ENCODE assay signal across 23 mouse cellular contexts in the genomic region with DNA sequence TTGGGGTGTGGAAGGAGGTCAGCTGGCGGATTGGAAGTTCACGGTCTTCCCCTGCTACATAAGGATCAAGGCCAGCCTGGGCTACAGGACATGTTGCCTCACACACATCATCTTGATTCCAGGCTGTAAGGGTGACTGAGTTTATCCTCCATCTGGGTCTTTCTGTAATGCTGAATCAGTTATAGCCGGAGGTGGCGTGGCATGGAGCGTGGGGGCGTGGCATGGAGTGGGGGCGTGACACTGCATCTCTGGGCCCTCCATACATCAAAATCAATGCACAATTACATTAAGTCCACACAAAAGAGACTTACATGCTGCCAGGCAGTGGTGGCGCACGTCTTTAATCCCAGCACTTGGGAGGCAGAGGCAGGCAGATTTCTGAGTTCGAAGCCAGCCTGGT. TPM values are rescaled to one million over a fixed set of nuclear protein-coding genes. Genes with fewer than 3 reads are reported as not detected.
DNase-seq lines count a peak whose midpoint lies in the region; ATAC-seq and TF ChIP-seq lines count a peak whose summit lies in the region.
"Had no signal": no experiment of that assay in that cellular context is flagged by ENCODE, and none has a peak within 500 bp of the region (broad histone marks: within the 10 kb centered on the region; RNA-seq: fewer than 3 reads in every experiment).

No protein-coding gene starts in this region.

- WGBS in forebrain, embryonic 13.5 days: 95% methylated on average over 10 of the region's 10 CpGs
- 93% methylated on average over 10 of the region's 10 CpGs for WGBS in forebrain, embryonic 12.5 days
- 94% methylated on average over 10 of the region's 10 CpGs for WGBS in hindbrain, embryonic 14.5 days
- whole genome bisulfite sequencing in hindbrain, embryonic 16.5 days: 96% methylated on average over 10 of the region's 10 CpGs
- WGBS in limb, embryonic 14.5 days: 97% methylated on average over 10 of the region's 10 CpGs

- H3K9ac ChIP-seq in forebrain, embryonic 13.5 days: no peak overlapping the region
- no peak overlapping the region for H3K9ac ChIP-seq in forebrain, embryonic 12.5 days
- no peak overlapping the region for H3K9ac ChIP-seq in hindbrain, embryonic 14.5 days
- no peak overlapping the region for H3K9ac ChIP-seq in hindbrain, embryonic 16.5 days (ENCODE audit: low read depth, low read length)
- no peak overlapping the region for H3K9ac ChIP-seq in limb, embryonic 14.5 days (ENCODE audit: low read depth, low read length, severe bottlenecking)
- H3K9ac ChIP-seq: hindbrain, embryonic 15.5 days; intestine, embryonic 15.5 days; liver, embryonic 12.5 days; midbrain, embryonic 13.5 days had no signal

- no peaks in the 10 kb centered on the region for H3K36me3 ChIP-seq in forebrain, embryonic 13.5 days (ENCODE audit: poor library complexity, severe bottlenecking)
- H3K36me3 ChIP-seq in forebrain, embryonic 12.5 days (replicated peaks): no peaks in the 10 kb centered on the region
- no peaks in the 10 kb centered on the region for H3K36me3 ChIP-seq in hindbrain, embryonic 14.5 days (replicated peaks; ENCODE audit: control insufficient read depth, insufficient read depth)
- no peaks in the 10 kb centered on the region for H3K36me3 ChIP-seq in hindbrain, embryonic 16.5 days (ENCODE audit: control insufficient read depth, insufficient read depth, low read length)
- H3K36me3 ChIP-seq in limb, embryonic 14.5 days (ENCODE audit: control insufficient read depth, insufficient read depth, low read length): no peaks in the 10 kb centered on the region
- H3K36me3 ChIP-seq: heart, embryonic 10.5 days; hindbrain, embryonic 15.5 days; intestine, embryonic 15.5 days; liver, embryonic 12.5 days; midbrain, embryonic 13.5 days had no signal

- no peak overlapping the region for H3K4me2 ChIP-seq in forebrain, embryonic 13.5 days
- H3K4me2 ChIP-seq in forebrain, embryonic 12.5 days: no peak overlapping the region
- H3K4me2 ChIP-seq in hindbrain, embryonic 14.5 days (replicated peaks): no peak overlapping the region
- H3K4me2 ChIP-seq in hindbrain, embryonic 16.5 days (ENCODE audit: low read length): no peak overlapping the region
- H3K4me2 ChIP-seq in limb, embryonic 14.5 days (replicated peaks; ENCODE audit: low read depth, low read length, severe bottlenecking): no peak overlapping the region
- H3K4me2 ChIP-seq: hindbrain, embryonic 15.5 days; intestine, embryonic 15.5 days; liver, embryonic 12.5 days; midbrain, embryonic 13.5 days had no signal

- no peak for DNase-seq in hindbrain, embryonic 14.5 days (ENCODE audit: low spot score)
- DNase-seq in ZHBTc4 (ENCODE audit: low read depth, low spot score): peak; percentile 54
- DNase-seq in limb, embryonic 14.5 days (ENCODE audit: low spot score): no peak
- DNase-seq in cerebellum, adult 9-10 months: no peak
- DNase-seq: adrenal gland, adult 2 months; cerebellum, adult 11-12 months; cerebellum, postnatal 14 days; gastrocnemius, adult 2 months; heart, postnatal 14 days; kidney, adult 8-10 months; kidney, postnatal 10 days; left cerebral cortex, postnatal 4 days; lung, adult 18-20 months; lung, postnatal 14 days; thymus, postnatal 36 days had no signal

- no peaks in the 10 kb centered on the region for H3K27me3 ChIP-seq in forebrain, embryonic 13.5 days
- H3K27me3 ChIP-seq in forebrain, embryonic 12.5 days: no peaks in the 10 kb centered on the region
- no peaks in the 10 kb centered on the region for H3K27me3 ChIP-seq in hindbrain, embryonic 14.5 days (ENCODE audit: control insufficient read depth, insufficient read depth, low read length)
- H3K27me3 ChIP-seq in hindbrain, embryonic 16.5 days (replicated peaks; ENCODE audit: control insufficient read depth, insufficient read depth, low read length): no peaks in the 10 kb centered on the region
- no peaks in the 10 kb centered on the region for H3K27me3 ChIP-seq in limb, embryonic 14.5 days (ENCODE audit: control insufficient read depth, insufficient read depth, low read length)
- H3K27me3 ChIP-seq: hindbrain, embryonic 15.5 days; intestine, embryonic 15.5 days; midbrain, embryonic 13.5 days had no signal

- no peaks in the 10 kb centered on the region for H3K9me3 ChIP-seq in forebrain, embryonic 13.5 days (replicated peaks)
- H3K9me3 ChIP-seq in forebrain, embryonic 12.5 days: no peaks in the 10 kb centered on the region
- H3K9me3 ChIP-seq in hindbrain, embryonic 14.5 days (ENCODE audit: control insufficient read depth, low read length): no peaks in the 10 kb centered on the region
- H3K9me3 ChIP-seq in hindbrain, embryonic 16.5 days (ENCODE audit: control insufficient read depth, low read length): no peaks in the 10 kb centered on the region
- H3K9me3 ChIP-seq in limb, embryonic 14.5 days (ENCODE audit: control insufficient read depth, low read length): no peaks in the 10 kb centered on the region
- H3K9me3 ChIP-seq: heart, embryonic 10.5 days; hindbrain, embryonic 15.5 days; intestine, embryonic 15.5 days; liver, embryonic 12.5 days; midbrain, embryonic 13.5 days had no signal

- H3K27ac ChIP-seq in forebrain, embryonic 13.5 days: 0 out of 2 replicates have a peak overlapping the region, but pooled peaks have one; percentile 66
- H3K27ac ChIP-seq in forebrain, embryonic 12.5 days: no peak overlapping the region
- H3K27ac ChIP-seq in hindbrain, embryonic 14.5 days: 0 out of 2 replicates have a peak overlapping the region, but pooled peaks have one; percentile 54
- no peak overlapping the region for H3K27ac ChIP-seq in hindbrain, embryonic 16.5 days (ENCODE audit: low read depth, low read length)
- H3K27ac ChIP-seq in limb, embryonic 14.5 days (replicated peaks; ENCODE audit: low read depth, low read length): 0 out of 2 replicates have a peak overlapping the region, but pooled peaks have one; percentile 38
- H3K27ac ChIP-seq: gastrocnemius, adult 2 months; heart, embryonic 10.5 days; intestine, embryonic 15.5 days; liver, embryonic 12.5 days; midbrain, embryonic 13.5 days had no signal

- TF ChIP-seq POLR2A in limb, embryonic 14.5 days (IDR thresholded peaks at IDR 0.05; ENCODE audit: borderline replicate concordance, extremely low read depth, insufficient read depth, insufficient read length): no peak

- H3K4me3 ChIP-seq in forebrain, embryonic 13.5 days: no peak overlapping the region
- H3K4me3 ChIP-seq in forebrain, embryonic 12.5 days (replicated peaks): no peak overlapping the region
- no peak overlapping the region for H3K4me3 ChIP-seq in hindbrain, embryonic 14.5 days (replicated peaks; ENCODE audit: low read length)
- no peak overlapping the region for H3K4me3 ChIP-seq in hindbrain, embryonic 16.5 days (ENCODE audit: low read length)
- H3K4me3 ChIP-seq in limb, embryonic 14.5 days (replicated peaks; ENCODE audit: low read length): no peak overlapping the region
- H3K4me3 ChIP-seq: gastrocnemius, adult 2 months; heart, embryonic 10.5 days; hindbrain, embryonic 15.5 days; intestine, embryonic 15.5 days; liver, embryonic 12.5 days; midbrain, embryonic 13.5 days had no signal

- ATAC-seq in forebrain, embryonic 13.5 days: no peak
- no peak for ATAC-seq in forebrain, embryonic 12.5 days (ENCODE audit: low FRiP score)
- no peak for ATAC-seq in hindbrain, embryonic 14.5 days (ENCODE audit: low FRiP score)
- no peak for ATAC-seq in hindbrain, embryonic 16.5 days
- no peak for ATAC-seq in limb, embryonic 14.5 days (ENCODE audit: low FRiP score, low read depth)
- ATAC-seq: intestine, embryonic 15.5 days; liver, embryonic 12.5 days; midbrain, embryonic 13.5 days had no signal

- H3K4me1 ChIP-seq in forebrain, embryonic 13.5 days: peaks cover 25% of the 10 kb centered on the region
- H3K4me1 ChIP-seq in forebrain, embryonic 12.5 days: peaks cover 25% of the 10 kb centered on the region
- H3K4me1 ChIP-seq in hindbrain, embryonic 14.5 days (replicated peaks; ENCODE audit: control insufficient read depth, insufficient read depth, low read length): peaks cover 8% of the 10 kb centered on the region; the same call in 1 of the 2 replicates
- peaks cover 7% of the 10 kb centered on the region for H3K4me1 ChIP-seq in hindbrain, embryonic 16.5 days (ENCODE audit: control insufficient read depth, insufficient read depth, low read depth, low read length)
- H3K4me1 ChIP-seq in limb, embryonic 14.5 days (ENCODE audit: control insufficient read depth, insufficient read depth, low read length): peaks cover 13% of the 10 kb centered on the region

RNA-seq across cellular contexts. Expression of a gene that starts 12.9 kb away (rescaled TPM):
- polyA plus RNA-seq in forebrain, embryonic 13.5 days (2015; fragmentation: Nextera tagmentation; extraction: Ambion mirVana): 1.8 and 3.1 TPM in 2 replicates
- polyA plus RNA-seq in forebrain, embryonic 12.5 days (2016; fragmentation: Nextera tagmentation; extraction: Ambion mirVana): 3.1 and 3.3 TPM in 2 replicates
- polyA plus RNA-seq in hindbrain, embryonic 14.5 days (2014; fragmentation: Nextera tagmentation; extraction: Ambion mirVana): 0.91 and 1.5 TPM in 2 replicates
- polyA plus RNA-seq in hindbrain, embryonic 16.5 days (2015; fragmentation: Nextera tagmentation; extraction: Ambion mirVana): 0.64 and 1.9 TPM in 2 replicates
- polyA plus RNA-seq in limb, embryonic 14.5 days (2012; rRNA removed): 6.7 and 9.0 TPM in 2 replicates
- polyA plus RNA-seq in limb, embryonic 14.5 days (2014; fragmentation: Nextera tagmentation; extraction: Ambion mirVana): 2.2 and 3.0 TPM in 2 replicates

RNA-seq across cellular contexts. Expression of a gene that starts 20.3 kb away (rescaled TPM):
- 1,962 and 1,979 TPM in 2 replicates for polyA plus RNA-seq in forebrain, embryonic 13.5 days (2015; fragmentation: Nextera tagmentation; extraction: Ambion mirVana)
- polyA plus RNA-seq in forebrain, embryonic 12.5 days (2016; fragmentation: Nextera tagmentation; extraction: Ambion mirVana): 1,649 and 1,743 TPM in 2 replicates
- 1,642 and 1,896 TPM in 2 replicates for polyA plus RNA-seq in hindbrain, embryonic 14.5 days (2014; fragmentation: Nextera tagmentation; extraction: Ambion mirVana)
- polyA plus RNA-seq in hindbrain, embryonic 16.5 days (2015; fragmentation: Nextera tagmentation; extraction: Ambion mirVana): 1,592 and 1,680 TPM in 2 replicates
- 1,684 and 2,799 TPM in 2 replicates for polyA plus RNA-seq in limb, embryonic 14.5 days (2012; rRNA removed)
- polyA plus RNA-seq in limb, embryonic 14.5 days (2014; fragmentation: Nextera tagmentation; extraction: Ambion mirVana): 1,598 and 1,615 TPM in 2 replicates

RNA-seq across cellular contexts. Expression of a gene that starts 41.1 kb away (rescaled TPM):
- 336 and 349 TPM in 2 replicates for polyA plus RNA-seq in forebrain, embryonic 13.5 days (2015; fragmentation: Nextera tagmentation; extraction: Ambion mirVana)
- polyA plus RNA-seq in forebrain, embryonic 12.5 days (2016; fragmentation: Nextera tagmentation; extraction: Ambion mirVana): 303 and 310 TPM in 2 replicates
- polyA plus RNA-seq in hindbrain, embryonic 14.5 days (2014; fragmentation: Nextera tagmentation; extraction: Ambion mirVana): 230 and 231 TPM in 2 replicates
- 252 TPM in 2 replicates for polyA plus RNA-seq in hindbrain, embryonic 16.5 days (2015; fragmentation: Nextera tagmentation; extraction: Ambion mirVana)
- 116 and 120 TPM in 2 replicates for polyA plus RNA-seq in limb, embryonic 14.5 days (2012; rRNA removed)
- 177 and 193 TPM in 2 replicates for polyA plus RNA-seq in limb, embryonic 14.5 days (2014; fragmentation: Nextera tagmentation; extraction: Ambion mirVana)

RNA-seq across cellular contexts. Expression of a gene that starts 43.1 kb away (rescaled TPM):
- polyA plus RNA-seq in forebrain, embryonic 13.5 days (2015; fragmentation: Nextera tagmentation; extraction: Ambion mirVana): 4.0 and 4.4 TPM in 2 replicates
- 4.1 and 7.3 TPM in 2 replicates for polyA plus RNA-seq in forebrain, embryonic 12.5 days (2016; fragmentation: Nextera tagmentation; extraction: Ambion mirVana)
- polyA plus RNA-seq in hindbrain, embryonic 14.5 days (2014; fragmentation: Nextera tagmentation; extraction: Ambion mirVana): 5.8 and 8.3 TPM in 2 replicates
- polyA plus RNA-seq in hindbrain, embryonic 16.5 days (2015; fragmentation: Nextera tagmentation; extraction: Ambion mirVana): 7.9 and 8.5 TPM in 2 replicates
- 24.8 and 28.7 TPM in 2 replicates for polyA plus RNA-seq in limb, embryonic 14.5 days (2012; rRNA removed)
- 12.3 and 17.5 TPM in 2 replicates for polyA plus RNA-seq in limb, embryonic 14.5 days (2014; fragmentation: Nextera tagmentation; extraction: Ambion mirVana)

RNA-seq across cellular contexts. Expression of a gene that starts 52.6 kb away (rescaled TPM):
- 10.3 and 13.3 TPM in 2 replicates for polyA plus RNA-seq in forebrain, embryonic 13.5 days (2015; fragmentation: Nextera tagmentation; extraction: Ambion mirVana)
- 7.6 and 7.8 TPM in 2 replicates for polyA plus RNA-seq in forebrain, embryonic 12.5 days (2016; fragmentation: Nextera tagmentation; extraction: Ambion mirVana)
- polyA plus RNA-seq in hindbrain, embryonic 14.5 days (2014; fragmentation: Nextera tagmentation; extraction: Ambion mirVana): 148 TPM in 2 replicates
- polyA plus RNA-seq in hindbrain, embryonic 16.5 days (2015; fragmentation: Nextera tagmentation; extraction: Ambion mirVana): 167 and 218 TPM in 2 replicates
- polyA plus RNA-seq in limb, embryonic 14.5 days (2012; rRNA removed): 11.7 and 13.6 TPM in 2 replicates
- polyA plus RNA-seq in limb, embryonic 14.5 days (2014; fragmentation: Nextera tagmentation; extraction: Ambion mirVana): 16.2 and 24.8 TPM in 2 replicates

Comparison
In these comparisons a context has a peak if more than half of its experiments do, and no peak if none do; other contexts are left out.
1. H3K27ac ChIP-seq: peak in forebrain, embryonic 13.5 days (single experiment), hindbrain, embryonic 14.5 days (single experiment) and limb, embryonic 14.5 days (single experiment); none in forebrain, embryonic 12.5 days (single experiment) and hindbrain, embryonic 16.5 days (single experiment).